Mouse (Mus musculus): ENCODE data around the gene Avpr1b. TPM values are rescaled to one million over a fixed set of nuclear protein-coding genes. Genes with fewer than 3 reads are reported as not detected.

The Avpr1b gene
- polyA plus RNA-seq, 1 experiment from 2014 or later: 0.04 TPM

GRCm38 (mm10) chr1:131614641-131615040, 15.6 kb downstream of the Avpr1b start:
- H3K27ac ChIP-seq (replicated peaks): no peak overlapping the region
- no peaks in the 10 kb centered on the region for H3K9me3 ChIP-seq (ENCODE audit: control insufficient read depth, low read length)
- no peak overlapping the region for H3K4me2 ChIP-seq (replicated peaks; ENCODE audit: low read depth)
- H3K4me1 ChIP-seq (replicated peaks; ENCODE audit: control insufficient read depth, insufficient read depth): no peaks in the 10 kb centered on the region
- no peaks in the 10 kb centered on the region for H3K36me3 ChIP-seq (ENCODE audit: control insufficient read depth, insufficient read depth, low read length)
- 80% methylated on average over 6 of the region's 6 CpGs for WGBS
- no peak overlapping the region for H3K4me3 ChIP-seq (ENCODE audit: low read depth, low read length)
- DNase-seq (ENCODE audit: low spot score) (no peak), ATAC-seq (ENCODE audit: low FRiP score, low TSS enrichment) (no peak)
- H3K27me3 ChIP-seq (ENCODE audit: control insufficient read depth, insufficient read depth, low read length): no peaks in the 10 kb centered on the region
- TF ChIP-seq CTCF (IDR thresholded peaks at IDR 0.05; ENCODE audit: low read depth) (no peak), EP300 (optimal IDR thresholded peaks at IDR 0.05) (no peak)
- H3K9ac ChIP-seq (ENCODE audit: low read length): no peak overlapping the region

- ATAC-seq (ENCODE audit: low FRiP score, low TSS enrichment): no peak
- 71% methylated on average over 1 of the region's 1 CpGs for WGBS
- H3K27me3 ChIP-seq (ENCODE audit: control insufficient read depth, insufficient read depth, low read length): no peaks in the 10 kb centered on the region
Observed at GRCm38 (mm10) chr1:131616131-131616530, 17.1 kb downstream of the Avpr1b start.

GRCm38 (mm10) chr1:131616546-131617220, 17.6 kb downstream of the Avpr1b start:
- H3K4me3 ChIP-seq (ENCODE audit: low read depth, low read length): no peak overlapping the region
- no peak overlapping the region for H3K27ac ChIP-seq (replicated peaks)
- no peak overlapping the region for H3K4me2 ChIP-seq (replicated peaks; ENCODE audit: low read depth)
- no peak overlapping the region for H3K9ac ChIP-seq (ENCODE audit: low read length)
- no peaks in the 10 kb centered on the region for H3K36me3 ChIP-seq (ENCODE audit: control insufficient read depth, insufficient read depth, low read length)
- no peak for TF ChIP-seq EP300 (optimal IDR thresholded peaks at IDR 0.05)
- TF ChIP-seq CTCF (IDR thresholded peaks at IDR 0.05; ENCODE audit: low read depth): no peak
- DNase-seq (ENCODE audit: low spot score) (no peak), ATAC-seq (ENCODE audit: low FRiP score, low TSS enrichment) (no peak)
- no peaks in the 10 kb centered on the region for H3K9me3 ChIP-seq (ENCODE audit: control insufficient read depth, low read length)
- WGBS: 56% methylated on average over 5 of the region's 5 CpGs
- H3K4me1 ChIP-seq (replicated peaks; ENCODE audit: control insufficient read depth, insufficient read depth): no peaks in the 10 kb centered on the region
- no peaks in the 10 kb centered on the region for H3K27me3 ChIP-seq (ENCODE audit: control insufficient read depth, insufficient read depth, low read length)

More at GRCm38 (mm10) chr1:131616131-131616530, 17.1 kb downstream of the Avpr1b start:
- Histone ChIP-seq H3K4me3 (ENCODE audit: low read depth, low read length) (no peak overlapping the region), H3K9ac (ENCODE audit: low read length) (no peak overlapping the region), H3K9me3 (ENCODE audit: control insufficient read depth, low read length) (no peaks in the 10 kb centered on the region), H3K4me2 (replicated peaks; ENCODE audit: low read depth) (no peak overlapping the region), H3K27ac (replicated peaks) (no peak overlapping the region), H3K36me3 (ENCODE audit: control insufficient read depth, insufficient read depth, low read length) (no peaks in the 10 kb centered on the region), H3K4me1 (replicated peaks; ENCODE audit: control insufficient read depth, insufficient read depth) (no peaks in the 10 kb centered on the region)
- no peak for TF ChIP-seq CTCF (IDR thresholded peaks at IDR 0.05; ENCODE audit: low read depth)
- TF ChIP-seq EP300 (optimal IDR thresholded peaks at IDR 0.05): no peak
- no peak for DNase-seq (ENCODE audit: low spot score)

- H3K4me3 ChIP-seq (ENCODE audit: low read depth, low read length): no peak overlapping the region
- no peaks in the 10 kb centered on the region for H3K9me3 ChIP-seq (ENCODE audit: control insufficient read depth, low read length)
- no peak overlapping the region for H3K4me2 ChIP-seq (replicated peaks; ENCODE audit: low read depth)
- no peak overlapping the region for H3K9ac ChIP-seq (ENCODE audit: low read length)
- no peak overlapping the region for H3K27ac ChIP-seq (replicated peaks)
- ATAC-seq (ENCODE audit: low FRiP score, low TSS enrichment): no peak
- no peak for DNase-seq (ENCODE audit: low spot score)
- H3K36me3 ChIP-seq (ENCODE audit: control insufficient read depth, insufficient read depth, low read length): no peaks in the 10 kb centered on the region
- WGBS: 89% methylated on average over 1 of the region's 1 CpGs
- H3K4me1 ChIP-seq (replicated peaks; ENCODE audit: control insufficient read depth, insufficient read depth): no peaks in the 10 kb centered on the region
- TF ChIP-seq CTCF (IDR thresholded peaks at IDR 0.05; ENCODE audit: low read depth) (peak; percentile 42), EP300 (optimal IDR thresholded peaks at IDR 0.05) (no peak)
- H3K27me3 ChIP-seq (ENCODE audit: control insufficient read depth, insufficient read depth, low read length): no peaks in the 10 kb centered on the region
Observed at GRCm38 (mm10) chr1:131618576-131618975, 19.5 kb downstream of the Avpr1b start.

- Histone ChIP-seq H3K4me3 (ENCODE audit: low read depth, low read length) (no peak overlapping the region), H3K4me2 (replicated peaks; ENCODE audit: low read depth) (no peak overlapping the region), H3K27me3 (ENCODE audit: control insufficient read depth, insufficient read depth, low read length) (no peaks in the 10 kb centered on the region), H3K4me1 (replicated peaks; ENCODE audit: control insufficient read depth, insufficient read depth) (no peaks in the 10 kb centered on the region), H3K9me3 (ENCODE audit: control insufficient read depth, low read length) (no peaks in the 10 kb centered on the region), H3K27ac (replicated peaks) (no peak overlapping the region), H3K36me3 (ENCODE audit: control insufficient read depth, insufficient read depth, low read length) (no peaks in the 10 kb centered on the region), H3K9ac (ENCODE audit: low read length) (no peak overlapping the region)
- DNase-seq (ENCODE audit: low spot score): no peak
- TF ChIP-seq EP300 (optimal IDR thresholded peaks at IDR 0.05) (no peak), CTCF (IDR thresholded peaks at IDR 0.05; ENCODE audit: low read depth) (no peak)
- 82% methylated on average over 7 of the region's 7 CpGs for WGBS
- ATAC-seq (ENCODE audit: low FRiP score, low TSS enrichment): no peak
Observed at GRCm38 (mm10) chr1:131619348-131619747, 20.3 kb downstream of the Avpr1b start.

GRCm38 (mm10) chr1:131623644-131624043, 24.6 kb downstream of the Avpr1b start:
- H3K36me3 ChIP-seq (ENCODE audit: control insufficient read depth, insufficient read depth, low read length): no peaks in the 10 kb centered on the region
- no peak overlapping the region for H3K9ac ChIP-seq (ENCODE audit: low read length)
- H3K27me3 ChIP-seq (ENCODE audit: control insufficient read depth, insufficient read depth, low read length): no peaks in the 10 kb centered on the region
- H3K4me2 ChIP-seq (replicated peaks; ENCODE audit: low read depth): no peak overlapping the region
- no peak for ATAC-seq (ENCODE audit: low FRiP score, low TSS enrichment)
- no peak for TF ChIP-seq EP300 (optimal IDR thresholded peaks at IDR 0.05)
- TF ChIP-seq CTCF (IDR thresholded peaks at IDR 0.05; ENCODE audit: low read depth): no peak
- H3K9me3 ChIP-seq (ENCODE audit: control insufficient read depth, low read length): no peaks in the 10 kb centered on the region
- no peak overlapping the region for H3K4me3 ChIP-seq (ENCODE audit: low read depth, low read length)
- no peak overlapping the region for H3K27ac ChIP-seq (replicated peaks)
- DNase-seq (ENCODE audit: low spot score): no peak
- 70% methylated on average over 3 of the region's 3 CpGs for WGBS
- H3K4me1 ChIP-seq (replicated peaks; ENCODE audit: control insufficient read depth, insufficient read depth): no peaks in the 10 kb centered on the region
